Mouse (Mus musculus) CD4-positive, CD25-positive, alpha-beta regulatory T cell, adult 4 months (primary cell): ENCODE results near the gene Gins1. TPM values are rescaled to one million over a fixed set of nuclear protein-coding genes. Genes with fewer than 3 reads are reported as not detected.
"Not testable (repeated sequence)": the region's sequence is repeated elsewhere in the genome, so short reads cannot be mapped to it uniquely, and the experiment has no call there.

Experiments used
- ATAC-seq: one replicate; pipeline ENCODE4 v1.8.0; 2017
- polyA plus RNA-seq, 2 experiments: library from polyadenylated mRNA; unstranded; fragments of 100-300 nt; shearing (Covaris generic); gene quantifications; one replicate each; pipeline ENCODE4 v1.2.1; 2017

Gins1 gene
- polyA plus RNA-seq: 1 to 10 TPM; 5.5 to 6.9 TPM

- ATAC-seq: peak; percentile 38
These were observed at the start of gene Gins1 for GRCm38 (mm10) chr2:150904936-150905450. TSS of gene Gins1 (plus strand) at chr2:150905400.

- no peak for ATAC-seq
These were observed 46.3 kb upstream of the Gins1 start for GRCm38 (mm10) chr2:150858724-150859487.

- ATAC-seq: no peak
These were observed 45.3 kb upstream of the Gins1 start for GRCm38 (mm10) chr2:150859709-150860470.

- ATAC-seq: no peak
These were observed 44.1 kb upstream of the Gins1 start for GRCm38 (mm10) chr2:150861128-150861527.

GRCm38 (mm10) chr2:150867021-150867420, 38.2 kb upstream of the Gins1 start:
- ATAC-seq: no peak

GRCm38 (mm10) chr2:150869446-150869845, 35.8 kb upstream of the Gins1 start:
- ATAC-seq: peak; percentile 98

GRCm38 (mm10) chr2:150874508-150874907, 30.7 kb upstream of the Gins1 start:
- no peak for ATAC-seq

GRCm38 (mm10) chr2:150875226-150875625, 30.0 kb upstream of the Gins1 start:
- ATAC-seq: no peak

- no peak for ATAC-seq
These were observed 27.6 kb upstream of the Gins1 start for GRCm38 (mm10) chr2:150877561-150877960.

- no peak for ATAC-seq
These were observed 21.0 kb upstream of the Gins1 start for GRCm38 (mm10) chr2:150884075-150884778.

- ATAC-seq: no peak
These were observed 20.5 kb upstream of the Gins1 start for GRCm38 (mm10) chr2:150884779-150885110.

GRCm38 (mm10) chr2:150885814-150886213, 19.4 kb upstream of the Gins1 start:
- no peak for ATAC-seq

GRCm38 (mm10) chr2:150886315-150886714, 18.9 kb upstream of the Gins1 start:
- ATAC-seq: no peak

- ATAC-seq: no peak
These were observed 17.8 kb upstream of the Gins1 start for GRCm38 (mm10) chr2:150887370-150887769.

GRCm38 (mm10) chr2:150894617-150895267, 10.5 kb upstream of the Gins1 start:
- ATAC-seq: no peak

GRCm38 (mm10) chr2:150895691-150896252, 9.4 kb upstream of the Gins1 start:
- ATAC-seq: no peak

GRCm38 (mm10) chr2:150900341-150900740, 4.9 kb upstream of the Gins1 start:
- ATAC-seq: no peak

GRCm38 (mm10) chr2:150902347-150902746, 2.9 kb upstream of the Gins1 start:
- no peak for ATAC-seq

GRCm38 (mm10) chr2:150904272-150904935, 796 bp upstream of the Gins1 start, which contains the start of gene Abhd12:
TSS of gene Abhd12 (minus strand) at chr2:150904741.
- ATAC-seq: peak; percentile 91

GRCm38 (mm10) chr2:150908881-150909280, 3.7 kb downstream of the Gins1 start:
- not testable (repeated sequence) for ATAC-seq

- peak; percentile 86 for ATAC-seq
These were observed 4.3 kb downstream of the Gins1 start for GRCm38 (mm10) chr2:150909429-150910039.
